Mouse (Mus musculus): Measurements from ENCODE around the gene Nav2. TPM values are rescaled to one million over a fixed set of nuclear protein-coding genes. Genes with fewer than 3 reads are reported as not detected.

Nav2 gene
- total and polyA plus RNA-seq, 3 experiments = under 0.01 TPM; not detected in 2

- dilution Hi-C loops (cut with MboI; ENCODE audit: extremely low pct_ligation_motif_present, extremely low pct_unique_long_range_greater_than_20kb, low sequenced_read_pairs) (no loop called here), in situ Hi-C loops (cut with MboI; ENCODE audit: low pct_ligation_motif_present, low pct_unique_long_range_greater_than_20kb, low sequenced_read_pairs) (no loop called here)
- Histone ChIP-seq H3K9ac (ENCODE audit: insufficient read depth, low read depth) (no peak overlapping the region), H3K9me3 (replicated peaks; ENCODE audit: low read length) (no peaks in the 10 kb centered on the region), H3K79me2 (replicated peaks; ENCODE audit: control insufficient read depth, extremely low read depth, insufficient read depth, poor library complexity, severe bottlenecking) (no peaks in the 10 kb centered on the region), H3K4me1 (ENCODE audit: control insufficient read depth in 1 of 2, insufficient read depth in 2 of 2) (no peaks in the 10 kb centered on the region), H3K4me2 (ENCODE audit: insufficient read depth, low read depth, poor library complexity, severe bottlenecking) (no peak overlapping the region), H3K36me3 (replicated peaks in 1 of 2; ENCODE audit: control insufficient read depth in 1 of 2, insufficient read depth in 1 of 2, low read length in 1 of 2) (no peaks in the 10 kb centered on the region), H3K27me3 (replicated peaks) (peaks cover 76% of the 10 kb centered on the region), H3K4me3 (replicated peaks in 1 of 3; ENCODE audit: low read depth in 2 of 3, low read length in 2 of 3, poor library complexity in 1 of 3) (no peak overlapping the region), H3K27ac (ENCODE audit: insufficient read depth, low read depth) (no peak overlapping the region)
- no peak for DNase-seq (ENCODE audit: extremely low read depth)
- TF ChIP-seq ZKSCAN1 (IDR thresholded peaks at IDR 0.05; ENCODE audit: borderline replicate concordance, low read depth, low read length) (no peak), ZC3H11A (IDR thresholded peaks at IDR 0.05; ENCODE audit: low read depth, low read length) (no peak), CTCF (conservative IDR thresholded peaks at IDR 0.05 in 1 of 2, IDR thresholded peaks at IDR 0.05 in 1 of 2; ENCODE audit: low read depth in 2 of 2, low read length in 2 of 2) (no peak), UBTF (IDR thresholded peaks at IDR 0.05; ENCODE audit: low read depth, low read length) (no peak), CHD1 (IDR thresholded peaks at IDR 0.05; ENCODE audit: low read depth, low read length) (no peak), MAFK (IDR thresholded peaks at IDR 0.05; ENCODE audit: insufficient replicate concordance, low read length) (no peak), MAX (IDR thresholded peaks at IDR 0.05; ENCODE audit: low read length) (no peak), KAT2A (IDR thresholded peaks at IDR 0.05; ENCODE audit: insufficient replicate concordance, low read length) (no peak), E2F4 (IDR thresholded peaks at IDR 0.05; ENCODE audit: insufficient replicate concordance, low read depth, low read length) (no peak), JUN (IDR thresholded peaks at IDR 0.05; ENCODE audit: insufficient read depth, low read depth, low read length) (no peak), SMC3 (IDR thresholded peaks at IDR 0.05; ENCODE audit: low read depth, low read length) (no peak), ZNF384 (IDR thresholded peaks at IDR 0.05; ENCODE audit: low read depth, low read length) (no peak), ELF1 (IDR thresholded peaks at IDR 0.05; ENCODE audit: low read depth, low read length) (no peak), MAZ (IDR thresholded peaks at IDR 0.05; ENCODE audit: low read depth, low read length) (no peak)
These were observed 275.2 kb downstream of the Nav2 start for GRCm38 (mm10) chr7:49183696-49184095.

GRCm38 (mm10) chr7:49185991-49186390, 277.5 kb downstream of the Nav2 start:
- Histone ChIP-seq H3K4me1 (ENCODE audit: control insufficient read depth in 1 of 2, insufficient read depth in 2 of 2) (no peaks in the 10 kb centered on the region), H3K9ac (ENCODE audit: insufficient read depth, low read depth) (no peak overlapping the region), H3K9me3 (replicated peaks; ENCODE audit: low read length) (no peaks in the 10 kb centered on the region), H3K79me2 (replicated peaks; ENCODE audit: control insufficient read depth, extremely low read depth, insufficient read depth, poor library complexity, severe bottlenecking) (no peaks in the 10 kb centered on the region), H3K36me3 (replicated peaks in 1 of 2; ENCODE audit: control insufficient read depth in 1 of 2, insufficient read depth in 1 of 2, low read length in 1 of 2) (no peaks in the 10 kb centered on the region), H3K4me3 (replicated peaks in 1 of 3; ENCODE audit: low read depth in 2 of 3, low read length in 2 of 3, poor library complexity in 1 of 3) (no peak overlapping the region), H3K27me3 (replicated peaks) (peaks cover 81% of the 10 kb centered on the region), H3K27ac (ENCODE audit: insufficient read depth, low read depth) (no peak overlapping the region), H3K4me2 (ENCODE audit: insufficient read depth, low read depth, poor library complexity, severe bottlenecking) (no peak overlapping the region)
- dilution Hi-C loops (cut with MboI; ENCODE audit: extremely low pct_ligation_motif_present, extremely low pct_unique_long_range_greater_than_20kb, low sequenced_read_pairs) = no loop called here
- TF ChIP-seq MAFK (IDR thresholded peaks at IDR 0.05; ENCODE audit: insufficient replicate concordance, low read length) = no peak
- TF ChIP-seq SIN3A (IDR thresholded peaks at IDR 0.05; ENCODE audit: low read length) = no peak
- TF ChIP-seq EP300 (IDR thresholded peaks at IDR 0.05; ENCODE audit: low read length) = no peak
- no peak for TF ChIP-seq USF2 (conservative IDR thresholded peaks at IDR 0.05; ENCODE audit: low read depth, low read length)
- no peak for TF ChIP-seq TCF12 (IDR thresholded peaks at IDR 0.05; ENCODE audit: low read depth, low read length)
- no peak for TF ChIP-seq NELFE (IDR thresholded peaks at IDR 0.05; ENCODE audit: low read depth, low read length)
- TF ChIP-seq RCOR1 (conservative IDR thresholded peaks at IDR 0.05; ENCODE audit: low read depth, low read length) = no peak
- TF ChIP-seq TBP (conservative IDR thresholded peaks at IDR 0.05; ENCODE audit: low read depth, low read length) = no peak
- no peak for DNase-seq (ENCODE audit: extremely low read depth)
- in situ Hi-C loops (cut with MboI; ENCODE audit: low pct_ligation_motif_present, low pct_unique_long_range_greater_than_20kb, low sequenced_read_pairs) = no loop called here
